Mouse (Mus musculus) R1 (cell line): ENCODE results near the gene Gm20388.

ENCODE experiments used
- DNase-seq: peaks from one replicate; pipeline ENCODE4 v3.0.0-alpha.2; 2018; ENCODE audit warnings: low read depth, low spot score

Gene Gm20388

DNA sequence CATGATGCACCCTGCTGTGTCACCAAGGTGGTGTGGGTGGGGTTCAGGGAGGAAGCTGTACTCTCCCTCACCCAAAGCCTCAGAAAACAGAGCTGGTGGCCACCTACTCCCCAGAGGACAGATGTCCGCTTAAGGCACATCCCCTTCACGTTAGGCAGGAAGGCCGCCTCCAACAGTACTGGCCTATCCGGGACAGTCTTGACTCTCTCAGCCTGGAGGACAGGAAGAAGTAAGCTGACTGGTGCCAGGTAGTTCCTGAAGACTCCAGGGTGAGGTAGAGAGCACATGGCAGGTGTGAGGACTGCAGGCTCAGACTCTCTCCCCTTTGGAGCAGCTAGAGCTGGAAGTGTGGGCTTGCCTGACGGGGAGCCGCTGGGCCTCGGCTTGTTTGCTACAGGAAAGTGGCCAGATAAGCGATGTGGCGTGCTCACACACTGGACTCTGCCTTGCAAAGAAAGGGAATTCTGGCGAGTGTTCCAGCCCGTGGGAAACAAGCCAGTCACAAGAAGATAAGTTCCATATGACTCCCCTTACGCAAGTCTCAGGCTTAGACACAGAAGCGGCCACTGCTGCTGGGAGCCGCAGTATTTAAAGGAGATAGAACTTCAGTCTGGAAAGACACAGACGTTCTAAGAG is 3791.4 kb downstream of the Gm20388 start:
- no peak for DNase-seq

DNA sequence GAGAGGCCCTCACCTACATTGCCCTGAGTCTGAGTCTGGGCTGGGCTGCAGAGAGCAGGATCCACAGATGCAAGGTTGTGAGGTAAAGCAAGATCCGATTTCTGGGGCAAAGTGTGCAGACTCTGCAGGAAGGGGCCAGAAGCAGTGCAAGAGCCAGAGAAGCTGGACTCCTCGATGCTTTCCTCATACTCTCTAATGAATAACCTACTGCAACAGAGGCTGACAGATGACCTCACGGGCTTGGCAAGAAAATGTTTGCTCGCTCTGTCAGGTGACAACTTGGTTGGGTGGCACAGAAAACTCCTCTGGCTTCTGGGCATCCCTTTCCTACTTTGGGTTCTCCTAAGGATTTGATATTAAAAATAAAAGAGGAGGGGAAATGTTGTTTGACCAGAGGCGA is 3794.7 kb downstream of the Gm20388 start:
- no peak for DNase-seq

DNA sequence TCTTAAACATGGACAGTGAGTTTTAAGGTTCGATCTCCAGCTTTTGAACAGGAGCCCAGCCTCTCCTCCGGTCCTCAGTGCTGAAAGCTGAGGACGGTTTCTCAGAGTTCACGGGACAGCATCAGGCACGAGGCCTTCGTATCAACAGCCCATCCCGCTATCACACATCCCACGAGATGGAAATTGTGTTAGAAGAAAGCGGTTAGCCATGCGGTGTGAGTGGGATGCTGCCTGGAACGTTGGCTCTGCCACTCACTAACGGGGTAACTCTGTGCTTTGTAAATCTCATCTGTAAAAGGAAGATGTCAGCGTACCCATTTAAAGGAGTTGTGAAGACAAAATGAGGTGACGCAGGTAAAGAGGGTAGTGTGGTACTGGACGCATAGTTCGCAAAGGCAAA is 3796.5 kb downstream of the Gm20388 start:
- no peak for DNase-seq

DNA sequence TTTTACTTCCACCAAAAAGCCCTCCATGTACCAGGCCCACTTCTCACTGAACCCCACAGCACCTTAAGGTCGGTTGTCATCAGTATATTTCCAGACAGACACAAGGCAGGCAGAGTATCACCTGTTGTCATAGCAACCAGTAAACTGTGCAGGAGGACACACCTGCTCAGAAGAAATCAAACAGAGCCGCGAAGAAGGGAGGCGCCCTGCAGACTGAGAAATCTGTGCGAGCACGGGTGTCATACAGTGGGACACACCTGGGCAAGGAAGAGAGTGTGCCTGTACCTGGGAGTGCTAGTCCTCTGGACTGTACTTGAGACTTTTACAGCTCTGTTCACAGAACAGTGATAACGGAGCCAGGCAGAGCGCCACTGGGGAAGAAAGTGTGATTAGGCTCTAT is 3798.1 kb downstream of the Gm20388 start:
- DNase-seq = peak; percentile 51

DNA sequence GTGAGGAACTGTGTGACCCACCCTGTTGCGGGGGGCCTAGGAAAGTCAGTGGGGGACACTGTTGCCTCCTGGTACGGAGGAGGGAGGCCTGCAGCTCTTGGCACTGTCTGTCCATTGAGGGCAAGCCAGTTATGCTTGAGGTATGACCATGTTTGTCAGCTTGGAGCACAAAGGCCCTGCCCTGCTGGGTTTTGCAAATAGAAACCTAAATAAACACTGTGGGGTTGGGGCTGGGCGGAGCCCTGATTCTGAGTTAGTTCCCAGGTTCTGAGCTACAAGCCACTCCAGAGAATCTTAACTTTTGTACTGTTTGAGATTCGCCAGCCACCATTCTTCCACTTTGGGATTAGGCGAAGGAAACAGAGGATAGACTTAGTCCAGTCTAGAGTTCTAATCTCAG is 3799.7 kb downstream of the Gm20388 start:
- DNase-seq = no peak

DNA sequence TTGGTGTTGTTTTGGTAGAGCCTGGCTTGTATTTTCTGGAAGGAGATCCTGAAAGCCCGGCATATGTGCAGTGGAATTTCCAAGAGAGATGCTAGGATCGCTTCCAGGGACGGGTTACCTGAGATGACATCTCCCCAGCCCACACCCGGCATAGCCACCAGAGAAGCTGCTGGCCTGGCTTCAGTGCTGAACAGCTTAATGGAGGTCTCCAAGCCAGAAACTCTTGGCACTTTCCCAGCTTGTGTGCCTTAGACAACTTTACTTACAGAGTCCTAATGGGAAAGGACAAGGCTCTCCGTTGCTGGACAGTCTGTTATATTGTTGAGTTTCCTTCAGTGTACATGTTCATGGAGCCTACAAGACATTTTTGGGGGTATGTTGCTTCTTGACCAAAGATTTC is 3803.8 kb downstream of the Gm20388 start:
- DNase-seq = no peak

DNA sequence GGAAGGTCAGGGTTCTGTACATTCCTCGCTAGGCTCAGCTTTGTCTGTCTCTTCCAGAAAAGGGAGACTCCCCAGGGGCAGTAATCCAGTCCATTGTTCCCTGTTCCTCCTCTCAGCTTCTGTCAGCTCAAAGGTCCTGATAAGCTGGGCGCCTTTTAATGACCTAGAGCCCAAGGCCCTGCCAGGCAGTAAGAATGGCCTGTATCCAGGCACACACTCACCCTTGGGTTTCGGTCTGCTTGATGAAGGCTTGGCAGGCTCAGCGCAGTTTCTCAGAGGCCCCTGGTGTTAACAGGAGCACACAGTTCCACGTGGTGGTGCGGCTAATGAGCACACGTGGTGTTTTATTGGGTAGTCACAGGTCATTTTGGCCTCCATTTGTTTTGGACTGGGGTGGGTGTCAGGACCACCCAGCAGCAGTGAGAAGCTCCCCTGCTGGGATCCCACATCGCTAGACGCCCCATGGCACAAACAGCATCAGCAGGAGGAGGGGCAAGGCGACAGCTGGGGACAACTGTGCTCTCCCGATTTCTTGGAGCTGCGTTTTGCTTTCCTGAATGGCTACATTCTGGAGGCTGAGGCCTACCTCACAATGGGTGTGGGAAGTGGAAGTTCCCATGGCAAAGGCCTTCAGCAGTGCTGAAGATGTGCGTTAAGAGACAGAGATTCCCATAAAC is 3805.4 kb downstream of the Gm20388 start:
- DNase-seq = peak; percentile 82

DNA sequence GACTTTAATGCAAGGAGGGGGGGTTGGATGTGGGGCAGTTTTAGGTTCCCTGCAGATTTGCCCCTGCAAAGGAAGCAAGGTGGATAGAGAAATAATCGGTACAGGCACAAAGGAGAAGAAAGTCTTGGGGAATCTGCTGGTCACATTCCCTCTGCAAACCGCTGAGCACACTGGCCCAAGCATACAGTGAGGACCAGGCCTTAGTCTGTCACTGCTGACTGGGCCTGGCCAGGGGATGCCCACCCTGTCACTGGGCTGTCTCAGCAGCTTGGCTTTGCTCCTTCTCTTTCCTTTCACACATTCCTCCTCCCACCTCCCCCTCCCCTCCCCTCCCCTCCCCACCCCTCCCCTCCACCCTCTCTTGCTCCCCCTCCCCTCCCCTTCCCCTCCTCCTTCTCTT is 3806.5 kb downstream of the Gm20388 start:
- no peak for DNase-seq

DNA sequence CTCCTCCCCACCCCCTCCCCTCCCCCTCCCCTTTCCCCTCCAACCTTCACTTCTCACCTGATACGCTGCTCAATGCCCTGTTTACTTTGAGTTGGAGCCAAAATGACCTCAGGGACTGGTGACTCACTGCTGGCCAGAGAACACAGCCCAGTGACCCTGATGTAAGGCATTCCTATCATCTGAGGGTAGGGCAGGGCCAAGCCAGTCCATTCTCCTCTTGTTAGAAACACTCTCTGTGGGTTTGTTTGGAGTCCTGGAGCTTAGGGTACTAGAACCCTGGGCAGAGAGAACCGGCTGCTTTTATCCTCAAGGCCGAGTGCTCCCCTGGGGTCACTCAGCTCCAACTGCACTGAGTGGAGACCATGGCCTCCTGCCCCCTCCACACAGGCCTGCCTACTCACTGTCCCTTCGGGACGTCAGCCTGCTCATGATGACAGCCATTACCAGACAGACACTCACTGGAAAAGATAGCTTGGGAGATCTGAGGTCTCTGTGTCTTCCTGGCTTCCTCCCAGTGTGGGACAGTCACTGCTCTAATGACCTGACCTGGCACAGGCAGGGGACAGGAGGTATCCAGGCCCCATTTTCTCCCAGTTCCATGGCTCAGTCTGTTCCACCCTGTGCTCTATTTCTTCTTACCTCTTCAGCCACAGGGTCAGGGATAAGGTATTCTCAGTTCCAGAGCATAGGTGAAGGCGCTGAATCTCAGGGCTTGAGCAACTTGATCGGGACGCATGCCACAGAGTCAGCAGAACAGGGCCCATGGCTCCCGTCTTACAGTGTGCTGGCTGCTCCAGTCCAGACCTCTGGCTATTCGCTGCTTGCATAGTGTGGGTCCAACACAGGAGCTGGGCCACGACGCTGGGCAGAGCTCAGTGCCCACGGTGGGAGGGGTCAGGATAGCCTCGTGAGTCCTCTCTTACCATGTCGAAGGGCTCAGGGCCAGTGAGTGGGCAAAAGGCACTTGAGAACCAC is 3807.2 kb downstream of the Gm20388 start:
- DNase-seq = no peak

DNA sequence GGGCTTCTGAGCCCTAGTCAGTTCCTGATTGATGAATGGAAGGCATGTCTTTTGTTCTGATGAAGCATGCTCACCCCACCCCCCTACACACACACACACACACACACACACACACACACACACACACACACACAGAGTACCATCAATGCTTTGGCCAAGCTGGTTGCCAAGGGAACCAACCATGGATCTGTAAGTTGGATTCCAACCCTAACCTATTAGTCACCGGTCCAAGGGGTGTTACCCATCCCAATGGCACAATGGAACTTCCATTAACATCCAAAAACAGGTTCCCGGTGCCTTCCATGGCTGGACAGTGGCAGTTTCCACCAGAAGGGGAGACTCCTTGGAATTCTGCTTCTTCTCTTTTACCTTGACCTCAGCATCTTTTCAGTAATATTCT is 3808.1 kb downstream of the Gm20388 start:
- DNase-seq = peak; percentile 44

DNA sequence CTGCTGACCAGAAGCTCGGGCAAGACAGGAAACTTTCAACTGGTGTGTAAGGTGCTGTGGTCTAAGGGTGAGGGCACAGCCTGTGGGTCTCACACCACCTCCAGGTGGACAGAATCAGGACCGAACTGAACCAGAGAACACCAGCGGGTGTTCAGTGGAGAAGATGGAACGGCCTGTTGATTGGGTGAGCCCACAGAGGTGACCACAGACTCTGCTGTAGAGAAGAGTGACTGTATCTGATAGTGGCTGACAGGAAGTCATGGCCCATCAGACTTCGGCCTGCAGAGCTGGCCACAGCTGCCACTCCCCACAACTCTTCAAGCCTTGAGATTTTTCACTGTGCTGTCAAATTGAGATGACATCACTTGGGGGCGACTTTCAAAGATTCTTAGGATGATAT is 3808.6 kb downstream of the Gm20388 start:
- no peak for DNase-seq

DNA sequence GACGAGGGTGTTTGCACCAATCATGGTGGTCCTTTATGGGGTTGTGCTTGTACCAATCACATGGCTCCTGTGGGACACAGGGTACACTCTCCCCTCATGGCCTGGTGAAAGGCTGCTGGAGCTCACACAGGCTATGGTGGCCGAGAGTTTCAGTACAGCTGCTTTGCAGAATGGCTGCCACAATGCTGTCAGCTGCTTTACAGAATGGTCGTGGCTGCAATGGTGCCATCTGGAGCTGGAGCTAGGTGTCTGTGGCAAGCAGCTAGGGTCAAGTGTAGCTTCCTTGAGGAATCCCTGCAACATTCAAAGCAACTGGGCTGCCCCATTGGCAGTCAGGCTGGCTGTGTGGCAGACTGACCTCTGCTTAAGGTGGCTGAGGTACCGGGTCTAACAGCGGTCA is 3809.2 kb downstream of the Gm20388 start:
- DNase-seq = no peak

DNA sequence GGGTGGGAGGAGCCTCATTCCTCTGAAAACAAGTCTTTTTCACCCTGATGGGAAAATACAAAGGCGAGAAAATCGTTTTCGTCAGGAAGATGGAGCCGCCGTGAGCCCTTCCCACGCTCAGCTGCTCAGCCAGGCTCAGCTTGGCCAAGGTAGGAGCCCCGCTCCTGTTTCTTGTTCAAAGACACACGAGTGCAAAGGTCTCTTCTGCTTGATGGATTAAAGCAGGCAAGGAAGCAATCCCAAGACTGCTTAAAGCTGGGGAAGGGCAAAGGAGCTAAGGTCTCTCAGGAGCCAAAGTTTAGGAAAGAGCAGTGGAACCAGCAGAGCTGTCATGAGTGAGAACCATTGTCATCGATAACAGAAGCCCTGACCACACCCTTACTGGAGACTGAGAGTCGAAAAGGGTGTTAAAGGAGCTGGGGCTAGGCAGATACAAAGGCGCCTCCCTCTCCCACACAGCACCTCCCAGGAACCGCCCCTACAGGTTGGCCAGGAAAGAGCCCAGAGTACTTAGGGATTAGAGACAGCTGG is 3809.9 kb downstream of the Gm20388 start:
- peak; percentile 95 for DNase-seq

DNA sequence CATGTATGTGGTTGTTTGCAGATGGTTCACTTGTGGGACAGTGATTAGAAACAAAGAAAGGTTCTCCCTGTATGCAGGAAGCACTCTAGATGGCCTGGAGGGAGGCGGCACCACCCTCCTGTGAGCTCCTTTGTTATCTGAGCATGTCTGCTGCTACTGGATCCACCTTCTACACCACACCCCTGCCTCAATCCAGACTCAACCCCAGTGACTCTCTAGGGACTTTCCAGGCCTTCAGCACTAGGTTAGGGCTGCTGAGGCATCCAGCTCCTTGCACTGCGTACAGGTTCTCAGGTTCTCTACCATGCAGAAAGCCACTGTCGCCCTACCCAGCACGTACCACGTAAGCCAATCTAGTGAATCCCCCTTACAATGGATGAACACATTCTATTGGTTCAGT is 3811.6 kb downstream of the Gm20388 start:
- DNase-seq = peak; percentile 96

DNA sequence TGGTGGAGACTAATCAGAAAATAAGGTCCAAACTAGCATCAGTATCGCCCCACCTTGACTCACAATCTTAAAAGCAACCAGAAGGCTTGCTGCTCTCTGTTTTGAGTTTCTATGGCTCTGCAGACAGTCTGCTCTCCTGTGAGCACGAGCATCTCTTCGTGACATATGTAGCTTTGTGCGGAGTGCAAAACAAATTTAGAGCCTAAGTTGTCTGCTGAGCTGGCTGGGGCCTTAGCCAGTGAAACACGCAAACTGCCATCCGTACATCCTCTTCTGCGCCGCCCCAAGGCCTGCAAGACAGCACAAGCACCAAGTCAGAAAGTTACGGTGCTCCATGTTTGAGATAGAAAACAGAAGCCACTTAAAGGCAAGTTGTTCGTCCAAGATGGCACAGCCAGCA is 3814.1 kb downstream of the Gm20388 start:
- no peak for DNase-seq

DNA sequence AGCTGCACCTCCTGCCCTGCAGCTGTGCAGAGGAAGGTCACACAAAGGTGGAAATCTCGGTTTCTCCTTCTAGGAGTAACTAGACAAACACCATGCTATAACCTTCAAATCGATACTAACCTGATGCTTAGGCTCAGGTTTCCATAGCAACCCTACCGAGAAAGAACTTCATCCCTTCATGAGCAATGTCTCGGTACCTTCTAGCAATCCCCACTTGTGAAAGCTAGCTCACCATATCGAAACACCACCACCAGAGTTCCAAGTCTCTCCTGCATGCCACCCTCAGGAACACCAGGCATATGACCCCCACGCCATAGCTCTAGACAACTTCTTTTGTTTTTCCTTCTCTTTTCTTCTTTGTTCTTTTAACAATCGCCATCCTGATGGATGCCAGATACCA is 3814.6 kb downstream of the Gm20388 start:
- DNase-seq = no peak

DNA sequence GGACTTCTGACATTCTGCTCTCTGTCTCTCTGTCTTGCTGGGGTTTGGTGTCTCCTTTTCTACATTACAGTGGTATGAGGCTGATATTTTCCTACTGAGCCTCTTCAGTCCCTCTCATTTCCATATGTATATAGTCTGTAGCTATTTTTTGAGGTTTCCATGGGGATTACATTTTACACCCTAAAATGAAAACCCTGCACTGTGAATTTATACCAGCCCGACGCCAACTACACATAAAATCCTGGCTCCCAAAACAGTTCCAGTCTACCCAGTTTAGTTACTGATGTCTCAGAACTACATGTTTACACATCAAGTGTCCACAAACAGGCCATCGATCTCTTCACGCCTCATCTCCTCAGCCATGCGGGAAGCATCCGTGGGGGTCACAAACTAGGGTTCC is 3816.1 kb downstream of the Gm20388 start:
- no peak for DNase-seq

DNA sequence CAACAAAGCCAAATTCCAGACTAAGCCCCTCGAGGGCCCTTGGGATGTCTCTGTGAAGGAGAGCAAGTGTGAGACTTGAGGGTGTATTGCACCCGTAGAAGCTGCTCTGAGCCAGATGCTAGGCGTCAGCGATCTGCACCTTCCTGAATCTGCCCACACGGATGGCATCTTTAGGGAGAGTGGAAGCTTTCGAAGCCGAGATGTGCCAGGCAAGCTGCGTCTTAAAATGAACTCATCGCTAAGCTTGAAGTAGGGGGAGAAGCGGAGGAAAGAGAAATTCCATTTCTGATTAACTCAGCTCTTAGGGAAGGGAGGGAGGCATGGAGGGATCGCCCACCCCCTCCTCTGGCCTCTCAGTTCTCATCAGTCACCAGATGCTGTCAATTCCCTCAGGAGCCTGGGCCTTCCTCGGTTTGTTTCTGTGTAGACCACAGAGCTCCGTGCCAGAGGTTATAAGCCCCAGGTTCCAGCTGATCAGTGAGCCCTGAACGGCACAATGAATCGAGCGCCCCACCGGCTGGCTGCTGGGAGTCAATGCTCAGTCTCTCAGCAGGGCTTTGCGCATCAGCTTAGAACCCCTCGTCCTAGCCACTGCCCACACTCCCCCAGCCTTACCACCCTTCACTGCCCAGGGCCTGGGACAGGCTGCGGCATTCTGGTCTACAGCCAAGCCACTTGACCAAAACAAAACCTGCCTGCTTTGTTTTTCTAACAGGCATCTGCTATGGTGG is 3818.6 kb downstream of the Gm20388 start:
- no peak for DNase-seq

DNA sequence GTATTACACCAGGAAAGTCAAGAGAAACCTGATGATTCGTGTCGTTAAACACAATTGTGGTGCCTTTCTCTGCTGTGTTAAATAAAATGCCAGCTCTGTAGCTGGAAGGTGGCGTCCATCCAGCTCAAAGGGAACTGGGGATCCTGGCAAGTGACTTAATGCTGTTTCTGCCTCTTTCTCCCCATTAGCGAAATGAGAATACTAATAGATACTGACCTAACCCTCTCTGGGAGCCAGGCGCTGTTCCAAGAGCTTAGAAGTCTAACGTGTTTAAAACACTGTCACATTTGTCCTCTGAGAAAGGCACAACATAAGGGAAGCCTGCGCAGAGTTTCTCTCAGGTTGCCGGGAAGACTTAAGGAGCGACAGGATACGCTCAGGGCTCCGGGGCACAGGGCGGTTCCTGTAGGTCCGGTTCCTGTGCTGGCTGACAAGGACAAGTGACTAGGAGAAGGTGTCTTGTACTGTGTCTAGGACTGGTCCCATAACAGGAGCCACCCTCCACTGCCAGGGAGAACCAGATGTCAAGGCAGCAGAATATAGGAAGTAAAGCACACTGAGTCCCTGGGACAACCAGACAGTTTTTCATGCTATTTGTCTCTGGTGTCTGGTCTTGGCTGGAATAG is 3819.3 kb downstream of the Gm20388 start:
- no peak for DNase-seq

DNA sequence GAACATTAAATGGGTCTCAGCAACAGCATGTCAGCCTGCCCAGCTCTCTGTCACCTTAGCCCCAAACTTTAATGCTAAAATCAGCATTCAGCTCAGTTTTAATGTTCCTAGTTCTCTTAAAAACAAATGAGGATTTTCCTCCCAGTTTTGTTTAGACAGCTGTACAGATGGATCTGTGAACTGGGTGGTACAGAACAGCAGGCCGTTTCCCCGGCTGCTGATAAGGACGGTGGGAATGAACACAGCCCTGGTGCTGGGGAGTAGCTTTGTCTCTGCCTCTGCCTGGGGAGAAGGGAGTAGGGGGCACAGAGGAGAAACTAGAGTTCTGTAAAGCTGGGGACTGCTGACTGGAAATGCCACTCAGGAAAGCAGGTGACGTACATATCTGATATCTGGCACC is 3821.7 kb downstream of the Gm20388 start:
- DNase-seq = no peak

DNA sequence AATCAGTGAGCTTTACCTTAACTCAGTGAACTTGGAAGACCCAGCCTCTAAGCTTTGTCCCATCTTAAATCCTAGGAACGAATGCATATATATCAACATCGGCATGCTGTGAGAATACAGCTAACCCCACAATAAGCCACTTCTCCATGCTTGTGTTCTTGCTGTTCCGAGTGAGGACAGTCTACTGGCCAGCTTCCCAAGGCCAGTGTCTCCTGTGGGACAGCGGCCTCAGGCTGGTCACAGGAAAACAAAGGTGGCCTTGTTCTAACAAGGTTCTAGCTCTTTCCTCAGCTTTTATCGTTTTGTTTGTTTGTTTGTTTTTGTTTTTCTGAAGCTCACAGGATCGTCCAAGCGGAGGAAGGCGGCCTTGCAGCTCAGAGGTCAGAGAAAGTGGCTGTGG is 3823.8 kb downstream of the Gm20388 start:
- no peak for DNase-seq
